Mouse (Mus musculus): ENCODE data around the gene Map7. TPM values are rescaled to one million over a fixed set of nuclear protein-coding genes. Genes with fewer than 3 reads are reported as not detected.
A peak's percentile ranks its signal among the peaks of the same experiment; 100 is the strongest.

The Map7 gene
- total RNA-seq, 2 experiments from 2014 or later: 9.1 to 9.7 TPM

- DNase-seq: no peak
Observed at GRCm38 (mm10) chr10:20153507-20153906, 5.2 kb downstream of the Map7 start.

- no peak for DNase-seq
Observed at GRCm38 (mm10) chr10:20155401-20155800, 7.1 kb downstream of the Map7 start.

GRCm38 (mm10) chr10:20157021-20157726, 8.9 kb downstream of the Map7 start:
- DNase-seq: no peak

- no peak for DNase-seq
Observed at GRCm38 (mm10) chr10:20158756-20159155, 10.5 kb downstream of the Map7 start.

- no peak for DNase-seq
Observed at GRCm38 (mm10) chr10:20159308-20159707, 11.0 kb downstream of the Map7 start.

GRCm38 (mm10) chr10:20160914-20161313, 12.6 kb downstream of the Map7 start:
- no peak for DNase-seq

GRCm38 (mm10) chr10:20164810-20165209, 16.5 kb downstream of the Map7 start:
- DNase-seq: no peak

GRCm38 (mm10) chr10:20166797-20167196, 18.5 kb downstream of the Map7 start:
- no peak for DNase-seq

GRCm38 (mm10) chr10:20167467-20167866, 19.2 kb downstream of the Map7 start:
- no peak for DNase-seq

GRCm38 (mm10) chr10:20169182-20169674, 21.0 kb downstream of the Map7 start:
- no peak for DNase-seq

- no peak for DNase-seq
Observed at GRCm38 (mm10) chr10:20169927-20170604, 21.8 kb downstream of the Map7 start.

- DNase-seq: peak; percentile 84
Observed at GRCm38 (mm10) chr10:20170605-20171088, 22.4 kb downstream of the Map7 start.

GRCm38 (mm10) chr10:20171209-20171608, 22.9 kb downstream of the Map7 start:
- DNase-seq: no peak

GRCm38 (mm10) chr10:20171756-20172155, 23.5 kb downstream of the Map7 start:
- DNase-seq: no peak

- no peak for DNase-seq
Observed at GRCm38 (mm10) chr10:20173733-20174132, 25.5 kb downstream of the Map7 start.

- DNase-seq: no peak
Observed at GRCm38 (mm10) chr10:20176054-20176453, 27.8 kb downstream of the Map7 start.

GRCm38 (mm10) chr10:20178807-20179605, 30.7 kb downstream of the Map7 start:
- no peak for DNase-seq

GRCm38 (mm10) chr10:20181198-20181597, 32.9 kb downstream of the Map7 start:
- no peak for DNase-seq

GRCm38 (mm10) chr10:20181680-20182399, 33.6 kb downstream of the Map7 start:
- no peak for DNase-seq

- DNase-seq: no peak
Observed at GRCm38 (mm10) chr10:20184326-20184725, 36.1 kb downstream of the Map7 start.

- peak; percentile 15 for DNase-seq
Observed at GRCm38 (mm10) chr10:20185264-20185663, 37.0 kb downstream of the Map7 start.

- DNase-seq: no peak
Observed at GRCm38 (mm10) chr10:20185806-20186205, 37.5 kb downstream of the Map7 start.

All from heart, postnatal 4 days (tissue).